Mouse (Mus musculus) heart, adult 18-20 months (tissue): Measurements from ENCODE around the gene Nmb. TPM values are rescaled to one million over a fixed set of nuclear protein-coding genes. Genes with fewer than 3 reads are reported as not detected.
"Not testable (repeated sequence)": the region's sequence is repeated elsewhere in the genome, so short reads cannot be mapped to it uniquely, and the experiment has no call there.

ENCODE experiments used
- DNase-seq, 2 experiments: peaks; one replicate each; pipeline ENCODE4 v3.0.0; 2021 to 2022; ENCODE audit warnings: mixed read lengths in 1 of 2
- long read RNA-seq, 2 experiments: library from polyadenylated mRNA; stranded (forward); transcript quantifications; one replicate each; pipeline ENCODE4 v2.0.0; 2021
- total RNA-seq, 2 experiments: library from RNA; stranded (reverse); gene quantifications; 2 replicates each; pipeline ENCODE4 v1.2.3; 2021

Nmb gene
- 10 to 100 TPM in 1 of 2 experiments, 1 to 10 TPM in 1; 9.2 to 10.8 TPM for total RNA-seq
- long read RNA-seq, experiment 1, partial matches to known transcripts = 0 of 3 reads
- long read RNA-seq, experiment 1, other reads (novel, unspliced or antisense) = 0 of 3 reads
- long read RNA-seq, experiment 2, partial matches to known transcripts = 0 of 1 reads
- long read RNA-seq, experiment 2, other reads (novel, unspliced or antisense) = 0 of 1 reads

DNA sequence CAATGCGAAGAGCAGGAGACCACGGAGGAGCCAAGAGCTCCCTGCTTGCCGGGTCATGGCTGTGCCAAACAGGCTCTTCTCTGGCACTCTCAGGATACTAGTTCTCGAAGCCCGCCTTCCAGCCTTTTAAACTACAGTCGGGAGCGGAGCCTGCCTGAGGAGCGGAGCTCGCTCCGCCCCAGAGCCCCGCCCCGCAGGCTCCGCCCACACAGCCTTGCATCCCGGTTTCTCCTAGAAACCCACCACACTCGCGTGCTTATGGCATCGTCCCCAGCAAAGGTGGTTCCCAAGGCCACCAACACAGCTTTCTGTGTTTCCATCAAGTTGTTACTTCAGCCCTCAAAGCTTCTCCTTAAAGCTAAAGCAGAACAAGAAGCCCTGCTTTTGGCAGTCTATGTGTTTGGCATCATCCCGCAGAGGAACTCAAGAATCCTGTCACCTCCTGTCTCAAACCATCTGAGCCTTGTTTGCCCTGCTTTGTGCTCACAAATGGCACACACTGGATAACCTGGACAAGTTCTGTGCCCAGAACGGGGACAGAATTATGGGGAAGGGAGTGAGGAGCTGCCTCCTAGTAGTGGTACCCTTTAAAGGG, at the start of gene Nmb:
Nmb (minus strand) TSS at position 156 of the 595 bp plus-strand sequence.
- DNase-seq = peak; percentile 82 to 88

DNA sequence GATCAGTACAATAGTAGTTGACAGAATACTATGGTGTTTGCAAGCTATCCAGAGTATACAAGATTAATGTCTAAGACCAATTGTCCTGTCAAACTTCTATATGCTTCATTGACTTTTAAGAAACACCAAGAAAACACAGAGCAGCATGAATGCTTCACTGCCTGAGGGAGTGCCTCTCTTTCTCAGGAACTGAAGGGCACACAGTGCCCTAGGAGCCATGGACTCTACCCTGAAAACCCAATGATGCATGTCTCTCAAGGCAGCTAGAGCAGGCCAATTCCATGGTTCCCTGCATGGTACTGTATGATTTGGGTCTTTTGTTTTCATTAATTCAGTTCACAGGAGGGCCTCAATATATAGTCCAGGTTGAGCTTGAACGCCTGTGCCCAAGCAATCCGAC, 49.4 kb upstream of the Nmb start:
- DNase-seq = no peak

DNA sequence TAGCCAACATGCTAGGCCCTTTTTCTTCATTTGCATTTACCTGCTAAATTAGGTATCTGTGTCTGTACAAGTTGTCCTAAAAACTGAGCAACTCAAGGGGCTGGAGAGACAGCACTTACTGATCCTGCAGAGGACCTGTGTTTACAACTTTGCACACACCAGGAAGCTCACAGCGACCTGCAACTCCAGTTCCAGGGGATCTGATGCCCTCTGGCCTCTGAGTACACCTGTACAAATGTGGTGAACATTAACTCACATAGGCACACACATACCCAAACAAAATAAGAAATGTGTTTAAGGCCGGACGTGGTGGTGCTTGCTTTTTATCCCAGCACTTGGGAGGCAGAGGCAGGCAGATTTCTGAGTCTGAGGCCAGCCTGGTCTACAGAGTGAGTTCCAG, 47.3 kb upstream of the Nmb start:
- no peak for DNase-seq

DNA sequence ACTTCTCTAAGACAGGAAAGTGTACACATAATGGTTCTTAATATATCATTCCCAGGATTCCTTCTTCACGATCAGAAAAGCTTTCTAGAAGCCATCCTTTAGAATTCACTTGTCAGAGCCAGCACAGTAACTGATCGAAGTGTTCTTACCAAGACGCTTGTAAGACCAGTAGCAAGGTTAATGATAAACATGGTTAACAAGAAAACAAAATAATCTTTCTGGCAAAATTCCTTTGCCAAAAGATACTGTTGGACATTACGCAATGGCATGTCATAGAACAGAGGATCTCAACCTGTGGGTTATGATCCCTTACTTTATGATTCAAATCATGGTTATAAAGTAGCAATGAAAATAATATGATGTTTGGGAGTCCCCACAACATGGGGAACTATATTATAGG, 46.6 kb upstream of the Nmb start:
- no peak for DNase-seq

DNA sequence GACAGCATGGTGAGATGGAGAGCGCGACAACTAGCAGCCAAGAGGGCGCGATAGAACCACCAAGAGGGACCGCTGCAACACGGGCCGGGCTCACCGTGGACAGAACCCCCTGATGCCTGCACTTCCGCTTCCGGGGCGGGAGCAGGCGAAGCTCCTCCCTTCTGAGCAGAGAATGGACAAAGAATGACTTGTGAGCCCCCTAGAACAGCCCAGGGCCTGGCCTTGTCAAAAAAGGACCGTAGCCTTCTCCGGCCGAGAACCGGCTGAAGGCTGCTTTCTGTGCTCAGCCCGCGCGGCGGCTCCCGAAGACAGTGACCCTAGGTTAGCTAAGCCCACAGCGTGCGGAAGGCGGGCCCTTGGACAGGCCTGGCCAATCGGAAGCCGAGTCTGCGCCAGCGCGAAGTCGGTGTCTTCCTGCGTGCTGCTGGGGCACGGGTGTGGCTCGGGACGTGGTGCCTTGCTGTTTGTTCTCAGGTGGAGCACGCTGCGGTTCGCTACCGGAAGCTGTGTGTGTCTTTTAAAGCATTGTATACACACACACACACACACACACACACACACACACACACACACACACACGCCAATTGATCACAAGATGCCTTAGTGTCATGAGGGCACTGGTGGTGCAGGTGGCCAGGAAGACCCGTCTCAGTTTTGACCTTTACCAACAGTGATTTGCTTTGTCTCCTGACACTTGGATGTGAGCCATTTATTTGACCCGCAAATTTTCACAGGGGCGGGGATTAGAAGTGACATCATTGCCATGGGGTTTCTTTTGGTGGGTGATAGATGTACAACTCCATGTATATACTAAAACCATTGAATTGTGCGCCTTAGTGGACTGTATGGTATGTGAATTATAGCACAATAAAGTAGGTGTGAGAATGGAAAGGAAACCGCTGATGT, 42.8 kb upstream of the Nmb start, which contains the start of gene Sec11a:
Sec11a (minus strand) TSS at position 336 of the 906 bp plus-strand sequence.
- peak; percentile 96 to 97 for DNase-seq

DNA sequence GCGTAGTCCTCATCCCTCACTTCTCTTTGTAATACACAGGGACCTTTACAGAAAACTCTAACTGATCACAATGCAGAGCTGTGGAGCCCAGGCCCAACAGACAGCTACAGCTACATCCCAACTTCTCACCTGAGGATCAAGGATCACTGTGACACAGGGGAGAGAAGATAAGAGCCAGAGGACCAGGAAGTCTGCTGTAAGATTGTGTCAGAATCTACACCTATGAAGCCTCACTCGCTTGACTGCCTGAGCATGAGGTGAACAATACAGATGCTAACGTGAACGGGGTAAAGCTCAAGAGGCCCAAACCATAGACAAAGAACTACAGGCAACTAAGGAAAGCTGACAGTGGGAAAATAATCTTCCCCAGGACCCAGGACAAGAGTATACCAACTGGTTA, 34.9 kb upstream of the Nmb start:
- DNase-seq = no peak

DNA sequence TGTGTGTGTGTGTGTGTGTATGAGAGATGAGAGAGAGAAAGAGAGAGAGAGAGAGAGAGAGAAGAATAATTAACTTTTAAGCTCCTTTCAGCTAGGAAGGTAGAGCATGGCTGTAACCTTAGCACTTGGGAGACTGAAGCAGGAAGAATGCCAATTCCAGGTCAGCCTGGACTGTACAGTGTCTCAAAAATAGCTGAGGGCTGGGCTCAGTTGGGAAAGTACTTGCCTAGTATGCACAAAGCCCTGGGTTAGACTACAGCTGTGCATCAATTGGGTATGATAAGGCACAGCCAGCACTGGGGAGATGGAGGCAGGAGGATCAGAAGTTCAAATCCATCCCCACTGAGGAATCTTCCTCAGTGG, 32.4 kb upstream of the Nmb start:
- DNase-seq = not testable (repeated sequence)

DNA sequence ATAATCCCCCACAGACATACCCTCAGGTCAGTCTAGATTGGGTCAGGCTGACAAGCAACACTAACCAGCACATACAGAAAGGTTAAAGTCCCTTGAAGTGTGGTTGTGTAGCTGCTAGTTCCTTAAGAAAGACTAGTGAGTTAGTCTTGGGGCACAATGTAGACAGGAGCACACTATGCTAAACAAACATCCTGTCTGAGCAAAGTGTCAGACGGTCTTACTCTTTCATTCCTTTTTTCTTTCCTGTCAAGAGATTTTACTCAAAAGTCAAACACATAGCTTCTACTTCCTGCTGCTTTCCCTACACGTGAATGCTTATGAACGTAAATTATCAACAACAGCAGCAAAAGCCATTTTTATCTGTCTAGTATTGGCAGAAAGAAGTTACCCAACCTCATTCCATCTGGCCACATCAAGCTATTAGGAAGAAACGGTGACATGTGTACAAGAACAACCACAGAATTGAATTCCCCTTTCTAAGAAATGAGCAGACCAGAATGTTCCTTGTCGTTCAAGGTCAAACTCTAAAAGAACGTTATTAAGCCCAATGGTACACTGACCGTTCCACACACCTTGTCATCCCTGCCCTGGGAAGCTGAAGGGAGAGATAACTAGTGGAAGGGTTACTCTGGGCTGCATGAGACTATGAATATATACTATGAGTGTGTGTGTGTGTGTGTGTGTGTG, 31.9 kb upstream of the Nmb start:
- DNase-seq = not testable (repeated sequence)

DNA sequence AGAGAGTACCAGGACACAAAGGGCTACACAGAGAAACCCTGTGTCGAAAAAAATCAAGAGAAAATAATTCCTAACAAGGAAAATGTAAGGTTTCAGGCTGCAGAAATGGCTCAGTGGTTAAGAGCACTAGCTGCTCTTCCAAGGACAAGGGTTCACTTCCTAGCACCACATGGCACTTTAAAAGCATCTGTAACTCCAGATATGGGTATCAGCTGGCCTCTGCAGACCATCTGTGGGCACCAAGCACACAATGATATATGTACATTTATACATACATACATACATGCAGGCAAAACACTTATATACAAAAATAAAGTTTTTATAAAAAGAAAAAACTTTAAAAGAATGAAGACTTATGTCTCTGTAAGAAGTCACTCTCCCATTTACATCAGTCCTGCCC, 31.0 kb upstream of the Nmb start:
- DNase-seq = no peak

DNA sequence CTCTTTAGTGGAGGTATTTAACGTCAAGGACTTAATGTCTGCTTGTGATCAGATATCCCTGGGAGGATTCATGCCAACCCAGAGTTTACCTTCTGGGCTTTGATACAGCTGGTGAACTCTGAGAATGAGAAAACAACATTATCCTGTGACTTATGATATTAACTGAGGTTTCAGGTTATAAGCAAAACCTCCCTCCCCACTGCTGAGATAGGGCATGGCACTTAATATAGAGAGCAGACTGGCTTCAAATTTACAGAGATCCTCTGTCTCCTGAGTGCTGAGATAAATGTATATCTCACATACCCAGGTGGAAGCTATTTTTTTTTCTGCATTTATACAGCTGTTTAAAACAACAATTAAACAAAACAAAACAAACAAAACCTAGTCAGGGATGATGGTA, 27.9 kb upstream of the Nmb start:
- no peak for DNase-seq

DNA sequence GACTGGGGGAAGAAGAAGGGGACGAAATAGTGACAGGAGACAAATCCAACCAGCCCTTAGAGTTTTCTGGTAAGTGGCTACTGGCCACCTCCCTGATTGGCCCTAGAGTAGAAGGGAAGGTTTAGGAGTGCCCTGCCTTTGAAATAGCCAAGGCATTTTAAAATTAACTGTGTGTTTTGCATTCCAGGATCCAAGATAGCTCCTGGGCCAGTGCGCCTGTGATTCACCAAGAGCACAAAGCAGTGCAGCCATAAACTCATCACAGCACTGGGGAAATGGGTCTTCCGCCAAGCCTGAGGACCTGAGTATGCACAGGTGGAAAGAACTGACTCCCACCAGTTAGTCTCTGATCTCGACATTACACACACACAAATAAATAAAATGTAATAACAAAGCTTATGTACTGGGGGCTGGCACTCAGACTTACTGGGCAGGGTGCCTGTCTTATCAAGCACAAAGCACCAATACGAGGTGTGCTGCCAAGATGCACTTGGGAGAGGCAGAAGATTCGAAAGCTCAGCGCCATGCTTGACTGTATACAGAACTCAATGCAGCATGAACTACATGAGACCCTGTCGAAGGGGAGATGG, 26.8 kb upstream of the Nmb start:
- peak; percentile 66 to 71 for DNase-seq

DNA sequence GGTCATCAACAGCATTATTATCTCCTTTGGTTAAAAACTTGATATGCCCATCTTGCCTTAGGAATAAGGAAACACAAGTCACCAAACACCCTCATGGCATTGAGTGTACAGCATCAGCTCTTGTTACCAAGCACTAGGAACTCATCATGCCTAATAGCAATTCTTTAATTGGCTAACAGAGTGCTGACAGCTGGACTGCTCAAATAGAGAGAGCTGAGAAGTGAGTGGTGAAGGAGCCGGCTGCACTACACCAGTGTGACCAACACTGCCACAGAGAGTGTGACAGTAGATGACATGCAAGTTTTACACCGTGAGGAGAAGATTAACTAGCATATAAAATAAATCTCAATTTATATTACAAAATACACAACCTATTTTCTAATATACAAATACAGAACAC, 18.3 kb upstream of the Nmb start:
- DNase-seq = no peak

DNA sequence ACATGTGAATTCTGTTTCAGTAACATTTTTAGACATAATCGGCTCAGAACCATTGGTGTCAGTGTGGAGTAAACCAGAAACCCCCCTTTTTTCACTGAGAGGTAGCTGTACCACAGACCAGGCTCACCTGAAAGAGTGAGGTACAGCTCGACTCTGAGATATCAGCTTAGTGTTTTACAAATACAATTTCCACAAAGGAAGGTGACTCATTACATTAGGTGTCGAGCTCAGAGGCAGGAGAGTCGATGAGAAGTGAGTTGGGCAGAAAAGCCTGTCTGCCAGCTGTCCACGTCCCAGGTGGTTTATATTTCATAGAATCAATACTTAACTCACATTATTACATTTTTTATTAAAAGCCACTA, 14.8 kb upstream of the Nmb start:
- DNase-seq = no peak

DNA sequence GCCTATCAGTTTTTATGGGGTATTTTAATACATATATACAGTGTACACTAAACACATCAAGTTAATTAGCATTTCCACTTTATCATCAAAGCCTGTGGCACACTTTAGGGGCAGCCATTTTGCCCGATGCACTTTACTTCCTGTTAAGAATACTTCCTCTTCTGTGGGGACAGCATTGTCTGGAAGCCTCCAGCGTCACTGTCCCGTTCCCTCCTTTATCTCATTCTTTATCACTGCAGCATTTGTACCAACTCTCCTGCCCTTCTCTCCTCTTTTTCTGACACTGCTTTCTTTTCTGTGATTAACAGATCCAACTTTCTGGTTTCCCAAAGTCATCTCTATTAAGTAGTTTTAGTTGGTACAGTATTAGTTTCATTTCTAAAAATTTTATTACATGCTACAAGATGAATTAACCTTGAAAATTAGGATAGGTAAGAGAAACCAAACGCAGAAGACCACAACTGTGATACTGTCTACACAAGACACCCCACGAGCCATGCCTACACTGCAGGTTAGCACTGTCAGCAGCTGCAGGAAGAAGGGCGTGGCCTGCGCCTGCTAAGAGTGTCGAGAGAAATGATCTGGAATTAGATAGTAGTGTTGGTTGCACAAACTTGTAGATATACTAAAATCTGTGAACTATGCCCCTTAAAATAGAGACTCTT, 14.2 kb upstream of the Nmb start:
- no peak for DNase-seq

DNA sequence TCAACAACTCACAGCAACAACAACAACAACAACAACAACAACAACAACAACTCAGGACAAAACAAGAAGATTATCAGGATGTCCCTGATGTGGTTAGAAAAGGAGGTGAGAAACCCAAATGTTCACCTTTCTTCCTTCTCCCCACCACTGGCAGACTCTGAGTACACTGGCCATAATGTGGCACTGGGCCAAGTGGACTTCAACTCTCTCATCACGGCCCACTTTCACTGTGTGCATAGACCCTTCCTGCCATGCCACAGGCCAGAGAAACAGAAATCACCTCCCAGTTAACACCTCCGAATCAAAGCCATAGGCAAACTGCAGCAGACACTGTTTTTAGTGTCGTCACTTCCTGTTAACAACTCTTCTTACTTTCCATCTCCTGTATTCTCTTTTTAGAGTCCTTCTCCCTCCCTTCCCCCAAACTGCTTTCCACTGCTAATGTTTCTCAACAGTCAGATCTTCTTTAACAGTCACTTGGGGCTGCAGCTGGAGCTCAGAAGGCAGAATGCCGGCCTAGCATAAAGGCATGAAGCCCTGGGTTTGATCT, 13.1 kb upstream of the Nmb start:
- no peak for DNase-seq

DNA sequence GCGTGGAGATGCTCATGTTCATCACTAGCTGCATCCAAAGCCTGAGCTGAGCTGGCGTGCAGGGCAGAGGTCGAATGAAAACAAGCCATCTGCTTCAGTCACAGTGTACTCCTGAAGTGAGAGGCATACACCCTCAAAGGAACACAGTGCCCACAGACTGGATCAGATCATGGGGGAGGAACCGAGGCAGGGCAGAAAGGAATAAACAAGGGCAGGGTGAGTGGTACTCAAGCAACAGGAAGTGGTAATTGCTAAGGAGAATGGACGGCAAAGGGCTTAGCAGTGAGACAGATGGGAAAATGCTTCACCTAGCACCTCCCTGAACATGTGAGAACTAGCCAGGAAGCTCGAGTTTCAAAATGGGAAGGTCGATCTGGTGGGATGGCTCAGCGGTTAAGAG, 7.6 kb upstream of the Nmb start:
- no peak for DNase-seq

DNA sequence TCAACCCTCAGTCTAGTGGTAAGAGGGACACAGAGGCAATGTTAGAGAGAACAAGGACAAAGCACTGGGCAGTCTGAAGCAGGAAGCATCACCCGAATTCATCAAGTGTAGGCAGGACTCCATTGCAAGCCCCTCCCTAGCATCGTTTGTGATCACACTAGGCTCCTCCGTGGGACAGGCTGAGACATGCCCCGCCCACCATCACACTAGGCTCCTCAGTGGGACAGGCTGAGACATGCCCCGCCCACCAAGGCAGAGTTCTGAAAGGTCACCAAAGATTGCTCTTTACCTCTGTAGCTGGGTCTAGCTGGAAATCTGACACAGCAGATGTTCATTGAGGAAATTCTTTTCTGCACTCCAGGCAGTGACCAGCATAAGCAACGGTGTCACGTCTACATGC, 6.2 kb upstream of the Nmb start:
- no peak for DNase-seq

DNA sequence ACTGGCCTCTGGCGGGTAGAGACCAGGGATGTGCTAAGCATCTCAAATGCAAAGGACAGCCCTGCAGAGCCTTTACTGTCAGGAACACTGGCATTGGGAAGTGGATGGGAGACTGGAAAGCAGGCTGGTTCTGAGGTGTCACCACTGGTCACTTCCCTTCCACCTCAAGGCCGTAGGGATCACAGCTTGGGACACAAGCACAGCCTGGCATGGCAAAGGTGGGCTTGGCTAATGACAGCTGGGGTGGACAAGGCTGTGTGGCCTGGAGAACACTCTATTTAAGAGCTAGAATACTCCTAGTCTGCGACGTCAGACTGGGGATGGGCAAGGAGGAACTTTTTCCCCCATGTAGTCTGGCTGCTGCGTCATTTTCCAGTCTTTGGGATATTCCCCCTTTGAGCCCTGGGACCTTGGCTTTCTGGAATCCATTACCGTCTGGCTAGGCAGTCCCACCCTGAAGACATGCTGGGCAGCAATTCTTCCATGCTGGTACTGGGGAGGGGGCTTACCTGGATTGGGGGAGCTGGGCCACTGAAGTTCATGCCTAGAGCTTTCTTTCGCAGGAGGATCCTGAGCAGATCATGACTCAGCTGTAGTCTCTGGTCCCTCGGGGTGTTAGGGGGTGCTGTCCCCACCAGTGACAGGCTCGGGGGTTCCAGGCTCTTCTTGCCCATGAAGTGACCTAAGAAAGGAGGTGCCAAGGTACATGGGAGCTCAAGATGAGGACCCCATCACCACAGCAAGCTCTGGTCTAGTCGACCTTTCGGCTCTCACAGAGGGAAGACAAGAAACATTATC, 1.1 kb downstream of the Nmb start:
- DNase-seq = no peak

DNA sequence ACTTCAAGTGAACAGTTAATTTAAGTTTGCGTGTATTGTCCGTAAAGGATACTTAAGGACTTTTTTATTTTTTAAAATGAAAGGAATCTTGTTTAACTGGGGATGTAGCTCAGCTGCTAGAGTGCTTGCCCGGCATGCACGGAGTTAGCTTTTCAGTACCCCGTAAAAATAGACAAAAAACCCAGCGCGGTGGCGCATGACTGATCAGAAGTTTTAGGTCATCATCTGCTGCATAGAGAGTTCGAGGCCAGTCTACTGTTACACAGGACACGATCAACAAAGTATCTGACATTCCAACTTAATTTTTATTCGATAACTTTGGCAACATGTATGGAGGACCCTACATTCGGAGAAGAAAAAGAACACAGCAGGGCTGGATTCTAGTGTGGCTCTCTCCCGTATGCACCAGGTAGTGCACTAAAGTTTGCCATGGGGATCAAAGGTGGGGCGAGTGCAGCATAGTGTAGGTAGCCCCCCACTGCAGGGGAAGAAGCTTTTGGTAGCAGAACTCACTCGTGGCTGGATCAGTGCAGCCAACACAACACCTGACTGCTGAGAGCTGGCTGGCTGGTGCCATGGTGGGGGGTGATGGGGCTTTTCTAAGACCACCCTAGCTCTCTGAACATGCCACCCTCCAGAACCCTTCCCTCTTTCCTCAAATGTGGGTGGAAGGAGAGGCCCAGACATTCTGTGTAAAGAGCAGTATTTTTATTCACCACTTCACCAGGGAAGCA, 3.2 kb downstream of the Nmb start:
- DNase-seq = peak in 1 of 2 experiments; percentile 37

DNA sequence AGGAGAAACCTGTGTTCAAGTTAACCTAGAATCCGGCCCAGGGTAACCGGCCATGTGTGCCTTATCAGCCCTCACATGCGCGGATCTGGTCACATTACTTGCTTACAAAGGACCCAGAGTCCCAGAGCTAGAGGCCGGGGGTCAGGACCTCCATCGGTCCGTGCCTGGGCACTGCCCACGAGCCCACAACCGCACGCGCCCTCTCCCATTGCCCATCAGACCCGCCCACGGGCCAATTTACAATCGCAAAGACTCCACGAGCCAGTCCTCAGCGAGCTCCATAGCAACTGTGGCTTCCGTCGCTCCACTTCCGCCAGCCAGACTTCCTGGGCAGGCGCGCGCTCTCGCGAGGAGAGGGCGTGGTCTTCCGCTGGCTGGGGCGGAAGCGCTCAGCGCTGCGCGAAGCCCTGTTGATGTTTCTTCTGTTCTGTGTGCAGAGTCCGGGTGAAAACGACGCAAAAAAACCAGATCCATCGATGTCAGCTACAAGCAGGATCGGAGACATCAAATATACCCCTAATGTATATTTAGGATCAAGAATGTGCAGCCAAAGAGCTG, 3.9 kb downstream of the Nmb start, which contains the start of gene Wdr73:
Wdr73 (minus strand) TSS at position 326 of the 558 bp plus-strand sequence.
- DNase-seq = peak; percentile 92 to 94
